Mouse (Mus musculus) hindbrain, embryonic 16.5 days (tissue): Measurements from ENCODE around the gene Hmgb1. TPM values are rescaled to one million over a fixed set of nuclear protein-coding genes. Genes with fewer than 3 reads are reported as not detected.

Experiments used
- ATAC-seq: fragments of 200-750 bp; cut with Nextera tagmentation; 2 replicates; pipeline ENCODE4 v1.8.0; 2017; ENCODE audit warnings: moderate TSS enrichment, moderate library complexity
- H3K27ac ChIP-seq: fragments of 300-500 bp; sonication (generic); 2 replicates; pipeline ENCODE4 v1.5.1; 2014; ENCODE audit warnings: low read depth, mild to moderate bottlenecking, control low read depth, low read length, moderate library complexity
- H3K27me3 ChIP-seq: fragments of 300-500 bp; sonication (generic); replicated peaks from 2 replicates; pipeline ENCODE4 v1.6.1; 2014; ENCODE audit warnings: low read length; ENCODE audit not compliant: control insufficient read depth, insufficient read depth
- H3K36me3 ChIP-seq: fragments of 300-500 bp; sonication (generic); 2 replicates; pipeline ENCODE4 v1.6.1; 2014; ENCODE audit warnings: mild to moderate bottlenecking, low read length, moderate library complexity, mixed read lengths; ENCODE audit not compliant: control insufficient read depth, insufficient read depth
- H3K4me1 ChIP-seq: fragments of 300-500 bp; sonication (generic); 2 replicates; pipeline ENCODE4 v1.6.1; 2014; ENCODE audit warnings: low read depth, low read length; ENCODE audit not compliant: control insufficient read depth, insufficient read depth
- H3K4me2 ChIP-seq: fragments of 300-500 bp; sonication (generic); 2 replicates; pipeline ENCODE4 v1.6.1; 2014; ENCODE audit warnings: mild to moderate bottlenecking, low read length, control low read depth, moderate library complexity
- H3K4me3 ChIP-seq: fragments of 300-500 bp; sonication (generic); 2 replicates; pipeline ENCODE4 v1.5.1; 2014; ENCODE audit warnings: mild to moderate bottlenecking, low read length, control low read depth, moderate library complexity
- H3K9ac ChIP-seq: fragments of 300-500 bp; sonication (generic); 2 replicates; pipeline ENCODE4 v1.6.1; 2014; ENCODE audit warnings: low read depth, mild to moderate bottlenecking, control low read depth, low read length, moderate library complexity
- H3K9me3 ChIP-seq: fragments of 300-500 bp; sonication (generic); 2 replicates; pipeline ENCODE4 v1.6.1; 2014; ENCODE audit warnings: mild to moderate bottlenecking, low read length, moderate library complexity; ENCODE audit not compliant: control insufficient read depth
- WGBS: fragments of 180-500 bp; shearing (Covaris S2); extraction: QIAGEN DNeasy Blood & Tissue Kit; methylation state at CpG from one replicate; pipeline ENCODE4 v1.1.7; 2014; 5-methylcytosine and 5-hydroxymethylcytosine counted together
- polyA plus RNA-seq: library from polyadenylated mRNA; unstranded; fragments of >200 nt; fragmentation: Nextera tagmentation; extraction: Ambion mirVana; gene quantifications from 2 replicates; pipeline ENCODE4 v1.2.1, GENCODE M21; 2015

The Hmgb1 gene
- polyA plus RNA-seq: 634 and 655 TPM in 2 replicates

DNA sequence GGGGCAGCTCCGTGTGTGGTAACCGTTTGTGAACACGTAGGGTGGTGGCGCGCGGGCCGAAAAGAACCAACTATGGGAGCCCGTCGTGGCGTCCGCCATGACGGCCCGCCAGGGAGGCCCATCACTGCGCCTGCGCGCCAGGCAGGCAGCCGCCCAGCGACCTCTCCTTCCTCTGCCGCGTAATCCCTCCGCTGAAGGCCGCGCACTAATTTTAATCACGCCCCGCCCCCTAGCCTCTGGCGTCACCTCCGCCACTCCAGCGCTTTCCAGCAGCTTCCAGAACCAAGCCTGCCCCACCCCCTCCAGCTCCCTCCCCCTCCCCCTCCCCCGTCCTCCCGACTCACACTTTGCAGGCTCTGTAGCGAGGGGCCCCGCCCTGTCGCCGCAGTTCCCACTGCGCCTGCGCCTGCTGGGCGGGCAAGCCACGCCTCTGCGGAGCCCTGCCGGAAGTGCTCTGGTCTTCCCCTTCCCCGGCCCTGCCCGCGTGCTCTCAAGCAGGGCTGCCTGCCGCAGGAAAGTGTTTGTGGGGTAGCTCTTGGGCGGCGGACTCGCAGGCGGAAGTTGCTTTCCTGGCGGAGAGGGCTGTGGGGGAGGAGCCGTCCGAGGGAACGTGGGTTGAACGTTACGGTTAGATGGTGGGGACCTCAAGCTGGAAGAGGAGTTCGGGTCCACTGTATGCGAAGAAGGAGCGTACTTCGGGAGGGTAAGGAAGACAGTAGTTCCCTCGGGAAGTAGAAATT lies at the start of gene Hmgb1, which contains the start of gene Uspl1:
Gene Hmgb1 (minus strand): TSS at position 386 of the 740 bp plus-strand sequence.
Gene Uspl1 (plus strand): TSS at position 247 of the 740 bp plus-strand sequence.
- WGBS: under 1% methylated on average over 55 of the region's 59 CpGs

DNA sequence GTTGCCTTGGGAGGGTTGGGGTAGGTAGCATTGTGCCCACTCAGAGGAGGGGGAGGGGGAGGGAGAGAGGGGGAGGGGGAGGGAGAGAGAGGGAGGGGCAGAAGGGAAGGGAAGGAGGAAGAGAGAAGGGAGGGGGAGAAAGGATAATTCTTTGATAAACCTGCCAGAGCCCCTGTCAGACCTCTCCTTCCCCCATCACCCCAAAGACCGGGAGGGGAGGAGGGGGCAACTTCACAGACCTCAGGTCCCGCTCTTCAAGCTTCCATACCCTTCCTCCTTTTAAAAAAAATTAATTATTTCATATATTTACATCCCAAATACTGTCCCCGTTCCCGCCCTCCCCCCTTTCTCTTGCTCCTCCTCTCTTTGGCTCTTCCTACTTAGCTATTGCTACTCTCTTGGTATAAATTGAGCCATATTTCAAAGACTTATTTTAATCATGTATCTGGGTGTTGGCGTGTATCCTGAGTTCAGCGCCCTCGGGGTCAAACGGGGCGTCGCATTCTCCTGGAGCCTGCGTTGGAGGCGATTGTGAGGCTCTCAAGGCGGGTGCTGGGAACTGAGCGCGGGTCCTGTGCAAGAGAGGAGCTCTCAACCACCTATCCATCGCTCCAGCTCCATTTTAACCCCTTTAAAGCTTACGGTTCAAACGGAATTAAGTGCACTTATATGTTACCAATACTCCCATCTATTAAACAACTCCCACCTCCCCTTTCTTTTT lies 45.5 kb upstream of the Hmgb1 start:
- Histone ChIP-seq H3K9ac (peak overlapping the region; percentile 67), H3K4me1 (no peaks in the 10 kb centered on the region), H3K36me3 (no peaks in the 10 kb centered on the region), H3K27me3 (no peaks in the 10 kb centered on the region), H3K4me3 (peak overlapping the region; percentile 50), H3K4me2 (peak overlapping the region; percentile 53), H3K27ac (peak overlapping the region; percentile 82), H3K9me3 (no peaks in the 10 kb centered on the region)
- WGBS: 78% methylated on average over 18 of the region's 18 CpGs
- ATAC-seq: peak; percentile 10; the same call in 1 of the 2 replicates

More for the DNA sequence above, at the start of gene Hmgb1, which contains the start of gene Uspl1:
- peak; percentile 99 for ATAC-seq
- Histone ChIP-seq H3K4me3 (peak within 1 kb of the TSS; percentile 73), H3K4me1 (peaks cover 17% of the 10 kb centered on the region), H3K27ac (peak within 1 kb of the TSS; percentile 96), H3K36me3 (peaks cover 2% of the 10 kb centered on the region; the same call in 1 of the 2 replicates), H3K9ac (peak within 1 kb of the TSS; percentile 80), H3K27me3 (no peaks in the 10 kb centered on the region), H3K4me2 (peak within 1 kb of the TSS; percentile 69), H3K9me3 (no peaks in the 10 kb centered on the region)

DNA sequence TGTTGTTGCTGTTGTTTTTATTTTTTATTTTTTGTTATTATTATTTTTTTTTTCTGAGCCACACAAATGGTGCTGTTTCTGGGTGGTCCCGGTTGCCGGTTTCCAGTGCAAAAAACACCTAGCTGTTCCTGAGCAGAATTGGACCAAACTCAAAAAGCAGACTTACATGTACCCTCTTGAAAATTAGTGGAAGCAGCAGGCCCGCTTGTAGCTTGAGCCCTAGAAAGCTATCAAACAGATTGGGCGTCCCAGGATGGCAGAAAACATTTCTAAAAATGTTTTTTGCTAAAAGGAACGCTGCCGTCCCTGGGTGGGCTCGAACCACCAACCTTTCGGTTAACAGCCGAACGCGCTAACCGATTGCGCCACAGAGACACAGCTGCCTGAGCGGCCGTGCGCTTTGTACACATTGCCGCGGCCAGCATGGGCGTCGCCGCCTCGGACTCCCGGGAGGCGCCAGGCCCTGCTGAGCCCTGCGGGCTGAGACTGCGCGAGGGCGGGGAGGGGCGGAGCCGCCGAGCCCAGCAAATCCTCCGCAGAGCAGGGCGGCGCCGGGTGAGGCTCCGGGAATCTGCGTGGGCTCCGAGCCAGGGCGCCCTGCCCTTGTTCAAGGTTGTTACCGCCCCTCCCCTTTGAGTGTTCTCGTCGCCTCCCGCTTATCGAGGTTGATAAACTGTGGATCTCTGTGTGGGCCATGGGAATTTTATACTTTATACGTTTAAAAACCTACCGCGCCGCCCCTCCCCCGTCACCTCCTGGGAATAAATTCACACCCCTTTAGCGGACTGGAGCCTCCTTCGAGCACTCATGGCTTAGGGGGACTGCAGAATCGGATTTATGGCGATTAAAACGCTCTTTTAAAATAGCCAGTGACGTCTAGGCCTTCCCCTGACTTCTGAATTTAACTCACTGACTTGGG lies 44.7 kb upstream of the Hmgb1 start:
- 2% methylated on average over 55 of the region's 55 CpGs for WGBS
- H3K9ac ChIP-seq: peak overlapping the region; percentile 67
- H3K27me3 ChIP-seq: no peaks in the 10 kb centered on the region
- no peaks in the 10 kb centered on the region for H3K36me3 ChIP-seq
- peaks cover 6% of the 10 kb centered on the region for H3K4me1 ChIP-seq
- H3K27ac ChIP-seq: peak overlapping the region; percentile 82
- H3K4me2 ChIP-seq: peak overlapping the region; percentile 53
- no peaks in the 10 kb centered on the region for H3K9me3 ChIP-seq
- H3K4me3 ChIP-seq: peak overlapping the region; percentile 50
- peak; percentile 99 for ATAC-seq

DNA sequence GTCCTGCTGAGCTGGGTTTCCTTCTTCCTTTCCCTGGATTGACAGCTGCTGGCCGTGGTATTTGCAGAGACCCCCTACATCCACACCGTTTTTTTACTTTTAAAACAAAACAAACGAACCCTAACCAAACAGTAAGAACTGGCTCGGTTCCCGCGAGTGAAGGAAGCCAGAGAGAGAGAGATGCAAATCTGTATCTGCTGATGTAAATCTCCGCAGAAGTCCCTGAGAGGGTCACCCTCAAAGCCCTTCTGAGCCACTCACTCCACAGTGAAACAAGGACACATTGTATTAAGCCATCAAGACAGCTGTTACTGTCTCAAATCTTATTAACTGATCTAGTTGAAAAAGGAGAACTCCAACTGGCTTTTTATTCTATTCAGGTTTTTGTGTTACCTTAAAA lies 40.4 kb upstream of the Hmgb1 start:
- Histone ChIP-seq H3K9ac (no peak overlapping the region), H3K36me3 (no peaks in the 10 kb centered on the region), H3K4me1 (peaks cover 6% of the 10 kb centered on the region), H3K4me2 (peak overlapping the region; percentile 13; the same call in 1 of the 2 replicates), H3K4me3 (no peak overlapping the region), H3K27me3 (no peaks in the 10 kb centered on the region), H3K27ac (no peak overlapping the region), H3K9me3 (no peaks in the 10 kb centered on the region)
- WGBS: 17% methylated on average over 7 of the region's 7 CpGs
- ATAC-seq: no peak

DNA sequence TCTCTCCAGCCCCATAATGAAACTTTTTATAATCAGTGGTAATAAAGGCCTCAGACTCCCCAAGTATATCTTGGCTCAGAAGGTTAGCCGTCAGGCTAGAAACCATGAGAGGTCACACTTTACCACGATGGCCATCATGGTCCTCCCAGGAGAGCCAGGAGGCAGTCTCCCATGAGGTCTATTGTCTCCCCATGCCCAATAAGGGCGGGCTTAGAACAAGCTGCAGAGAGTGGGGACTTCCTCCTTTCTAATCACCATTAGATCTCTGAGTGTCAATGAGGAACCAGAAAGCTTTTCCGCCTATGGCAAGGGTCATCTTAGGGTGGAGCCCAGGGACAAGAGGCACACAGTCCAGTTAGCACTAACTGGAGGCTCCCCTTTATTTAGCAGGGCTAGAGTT lies 37.1 kb upstream of the Hmgb1 start:
- no peak overlapping the region for H3K4me2 ChIP-seq
- no peaks in the 10 kb centered on the region for H3K27me3 ChIP-seq
- WGBS: 88% methylated on average over 4 of the region's 4 CpGs
- no peak overlapping the region for H3K4me3 ChIP-seq
- H3K4me1 ChIP-seq: peaks cover 6% of the 10 kb centered on the region
- H3K36me3 ChIP-seq: peaks cover 6% of the 10 kb centered on the region; the same call in 1 of the 2 replicates
- H3K27ac ChIP-seq: no peak overlapping the region
- no peaks in the 10 kb centered on the region for H3K9me3 ChIP-seq
- H3K9ac ChIP-seq: no peak overlapping the region
- ATAC-seq: no peak

DNA sequence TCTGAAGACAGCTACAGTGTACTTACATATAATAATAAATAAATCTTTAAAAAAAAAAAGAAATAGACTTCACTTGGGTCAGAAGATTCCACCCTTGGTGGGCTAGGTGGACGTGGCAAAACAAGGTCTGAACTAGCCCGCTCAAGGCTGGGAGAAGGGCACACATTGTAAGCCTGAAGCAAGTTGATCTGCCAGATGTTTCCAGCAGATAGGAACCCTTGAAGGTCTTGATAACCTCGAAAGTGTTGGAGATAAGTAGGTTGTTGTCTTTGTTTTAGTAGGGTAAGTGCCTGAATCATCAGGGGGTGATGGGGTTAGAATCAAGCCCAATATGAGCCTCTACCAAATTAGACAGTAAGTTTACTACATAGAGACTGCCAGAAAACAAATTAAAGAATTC lies 35.2 kb upstream of the Hmgb1 start:
- Histone ChIP-seq H3K4me1 (peaks cover 5% of the 10 kb centered on the region), H3K27ac (no peak overlapping the region), H3K36me3 (peaks cover 16% of the 10 kb centered on the region), H3K9ac (no peak overlapping the region), H3K9me3 (no peaks in the 10 kb centered on the region), H3K4me2 (no peak overlapping the region), H3K27me3 (no peaks in the 10 kb centered on the region), H3K4me3 (no peak overlapping the region)
- 86% methylated on average over 3 of the region's 3 CpGs for WGBS
- ATAC-seq: no peak

DNA sequence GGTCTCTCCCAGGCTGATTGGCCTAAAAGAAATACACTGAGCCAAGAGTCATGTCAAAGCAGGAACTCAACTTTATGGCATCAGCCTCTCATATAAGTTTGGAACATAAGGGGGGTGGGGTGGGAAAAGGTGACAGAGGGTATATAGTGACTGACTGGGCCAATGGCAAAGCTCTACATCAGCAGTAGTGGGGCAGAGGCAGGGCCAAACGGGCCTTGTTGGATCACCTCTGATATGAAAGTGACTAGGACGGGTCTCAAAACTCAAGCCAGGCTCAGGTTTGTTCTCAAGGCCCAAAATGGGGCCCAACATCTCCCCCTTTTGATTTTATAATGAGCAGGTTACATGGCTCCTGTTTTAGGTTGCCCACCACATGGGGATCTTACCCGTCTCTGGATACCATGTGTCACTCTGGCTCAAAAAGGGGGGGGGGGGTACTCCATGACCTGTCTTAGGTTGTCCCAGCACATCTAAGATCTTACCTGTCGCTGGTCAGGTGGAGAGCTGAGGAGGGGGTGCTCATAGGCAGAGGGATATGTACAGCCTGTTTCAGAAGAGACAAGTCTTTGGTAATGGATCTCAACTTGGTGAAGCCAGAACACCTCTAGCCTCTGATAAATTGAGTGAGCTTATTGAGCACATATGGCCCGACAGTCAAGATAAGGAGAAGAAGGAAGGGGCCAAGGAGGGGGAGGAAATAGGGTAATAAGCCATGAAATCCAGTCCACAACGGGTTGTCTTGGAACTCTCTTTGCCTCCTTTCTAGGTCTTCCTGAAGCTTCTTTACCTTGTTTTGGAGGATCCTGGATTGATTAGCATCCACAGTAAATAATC lies 33.5 kb upstream of the Hmgb1 start:
- WGBS: 86% methylated on average over 6 of the region's 6 CpGs
- no peak for ATAC-seq
- H3K4me3 ChIP-seq: no peak overlapping the region

DNA sequence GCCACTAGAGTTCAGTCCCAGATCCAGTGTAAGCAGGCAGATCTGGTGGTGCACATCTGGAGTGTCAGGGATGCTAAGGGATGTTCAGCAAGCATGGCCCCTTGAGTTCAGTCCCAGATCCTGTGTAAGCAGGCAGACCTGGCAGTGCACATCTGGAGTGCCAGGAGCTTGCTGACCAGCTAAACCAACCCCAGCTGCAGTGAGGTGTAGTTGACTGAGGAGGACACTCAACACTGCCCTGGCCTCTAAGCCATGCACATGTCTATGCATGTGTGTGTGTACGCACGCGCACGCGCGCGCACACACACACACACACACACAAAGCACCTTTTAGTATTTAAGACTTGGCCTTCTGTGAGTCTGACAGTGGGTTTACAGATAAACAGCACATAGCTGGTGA lies 31.3 kb upstream of the Hmgb1 start:
- Histone ChIP-seq H3K4me3 (no peak overlapping the region), H3K9me3 (no peaks in the 10 kb centered on the region), H3K27ac (no peak overlapping the region), H3K27me3 (no peaks in the 10 kb centered on the region), H3K4me2 (no peak overlapping the region), H3K9ac (no peak overlapping the region), H3K4me1 (no peaks in the 10 kb centered on the region), H3K36me3 (peaks cover 36% of the 10 kb centered on the region)
- over 99% methylated on average over 7 of the region's 7 CpGs for WGBS
- no peak for ATAC-seq

More for the DNA sequence above, 33.5 kb upstream of the Hmgb1 start:
- no peak overlapping the region for H3K9ac ChIP-seq
- no peaks in the 10 kb centered on the region for H3K9me3 ChIP-seq
- peaks cover 31% of the 10 kb centered on the region for H3K36me3 ChIP-seq
- no peak overlapping the region for H3K27ac ChIP-seq
- H3K4me2 ChIP-seq: no peak overlapping the region
- no peaks in the 10 kb centered on the region for H3K27me3 ChIP-seq
- H3K4me1 ChIP-seq: no peaks in the 10 kb centered on the region
